Mouse (Mus musculus): ENCODE results near the gene Cdkn2c. TPM values are rescaled to one million over a fixed set of nuclear protein-coding genes. Genes with fewer than 3 reads are reported as not detected.

The Cdkn2c gene
- polyA plus RNA-seq, 1 experiment, result 6.0 TPM

DNA sequence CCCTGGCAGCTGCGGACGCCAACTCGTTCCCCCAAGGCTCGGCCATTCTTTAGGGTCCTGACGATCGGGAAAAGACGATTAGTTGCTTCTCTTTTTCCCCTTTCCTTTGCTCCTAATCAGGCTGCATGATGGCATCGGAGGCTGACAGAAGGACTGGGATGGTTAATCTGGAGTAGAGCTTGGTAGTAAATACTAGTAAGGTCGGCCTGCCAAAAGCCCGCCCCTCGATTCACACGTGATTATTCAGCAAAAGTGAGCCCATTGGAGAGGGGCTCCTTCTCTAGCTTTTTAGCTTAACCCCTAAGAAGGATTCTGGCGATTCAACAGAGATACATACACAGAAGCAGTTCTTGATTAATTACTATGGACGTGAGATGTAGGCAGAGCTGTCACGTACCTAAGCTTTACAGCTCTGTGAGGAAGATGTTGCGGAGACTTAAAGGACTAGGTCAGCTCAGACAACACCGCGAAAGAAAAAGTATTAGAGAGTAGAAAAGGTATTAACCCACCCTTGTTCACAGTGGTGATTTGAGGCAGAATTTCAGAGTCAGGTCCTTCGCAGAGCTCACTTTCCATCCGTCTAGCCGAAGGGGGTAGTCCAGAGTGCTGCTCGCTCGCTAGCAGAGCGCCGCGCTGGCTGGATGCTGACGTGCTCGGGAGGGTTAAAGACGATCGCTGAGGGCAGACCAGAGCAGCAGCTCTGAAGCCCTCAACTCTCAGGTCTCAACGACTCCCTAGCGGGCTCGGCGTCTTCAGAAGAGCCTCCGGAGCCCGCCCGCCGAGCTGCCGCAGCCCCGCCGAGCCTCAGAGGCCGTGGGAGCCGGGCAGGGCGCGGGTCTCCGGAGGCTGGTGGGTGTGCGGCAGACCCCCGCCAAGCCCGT lies 1.6 kb downstream of the Cdkn2c start:
- Histone ChIP-seq H3K27me3 (ENCODE audit: control insufficient read depth, insufficient read depth, low read length) (no peaks in the 10 kb centered on the region), H3K4me1 (ENCODE audit: control insufficient read depth, insufficient read depth, insufficient read length, low read length) (no peaks in the 10 kb centered on the region), H3K4me3 (ENCODE audit: low read depth, low read length) (peak overlapping the region; percentile 83), H3K36me3 (ENCODE audit: control insufficient read depth, insufficient read depth, low read length) (peaks cover 2% of the 10 kb centered on the region; the same call in 1 of the 2 replicates), H3K27ac (ENCODE audit: insufficient read depth, low read depth, low read length) (0 out of 2 replicates have a peak overlapping the region, but pooled peaks have one; percentile 6)
- WGBS, result under 1% methylated on average over 49 of the region's 49 CpGs
- TF ChIP-seq CTCF (IDR thresholded peaks at IDR 0.05; ENCODE audit: extremely low read depth, insufficient read length, insufficient replicate concordance, low read depth, low read length) (no peak), POLR2A (IDR thresholded peaks at IDR 0.05; ENCODE audit: low read depth, low read length) (no peak)

DNA sequence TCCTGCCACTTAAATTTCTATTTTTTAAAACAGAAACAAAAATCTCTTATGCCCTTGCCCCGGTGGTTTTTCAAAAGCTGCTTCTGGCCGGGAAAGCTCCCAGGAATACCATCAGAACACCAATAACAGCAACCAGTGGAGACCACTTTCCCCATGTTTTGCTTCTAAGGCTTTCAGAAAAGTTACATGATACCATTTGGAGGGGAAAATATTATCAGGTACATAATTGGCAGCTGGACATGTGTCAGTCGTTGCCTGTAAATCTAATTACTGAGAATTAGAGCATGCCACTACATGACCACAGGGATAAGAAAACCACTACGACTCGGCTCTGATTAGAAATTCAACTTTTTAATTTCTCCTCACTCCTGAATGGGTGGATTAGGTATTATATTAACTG lies 2.9 kb downstream of the Cdkn2c start:
- H3K4me1 ChIP-seq (ENCODE audit: control insufficient read depth, insufficient read depth, insufficient read length, low read length), result no peaks in the 10 kb centered on the region
- H3K36me3 ChIP-seq (ENCODE audit: control insufficient read depth, insufficient read depth, low read length), result peaks cover 2% of the 10 kb centered on the region; the same call in 1 of the 2 replicates
- no peak for TF ChIP-seq CTCF (IDR thresholded peaks at IDR 0.05; ENCODE audit: extremely low read depth, insufficient read length, insufficient replicate concordance, low read depth, low read length)
- TF ChIP-seq POLR2A (IDR thresholded peaks at IDR 0.05; ENCODE audit: low read depth, low read length), result no peak
- no peak overlapping the region for H3K4me3 ChIP-seq (ENCODE audit: low read depth, low read length)
- H3K27ac ChIP-seq (ENCODE audit: insufficient read depth, low read depth, low read length), result no peak overlapping the region
- H3K27me3 ChIP-seq (ENCODE audit: control insufficient read depth, insufficient read depth, low read length), result no peaks in the 10 kb centered on the region
- 30% methylated on average over 5 of the region's 5 CpGs for WGBS

DNA sequence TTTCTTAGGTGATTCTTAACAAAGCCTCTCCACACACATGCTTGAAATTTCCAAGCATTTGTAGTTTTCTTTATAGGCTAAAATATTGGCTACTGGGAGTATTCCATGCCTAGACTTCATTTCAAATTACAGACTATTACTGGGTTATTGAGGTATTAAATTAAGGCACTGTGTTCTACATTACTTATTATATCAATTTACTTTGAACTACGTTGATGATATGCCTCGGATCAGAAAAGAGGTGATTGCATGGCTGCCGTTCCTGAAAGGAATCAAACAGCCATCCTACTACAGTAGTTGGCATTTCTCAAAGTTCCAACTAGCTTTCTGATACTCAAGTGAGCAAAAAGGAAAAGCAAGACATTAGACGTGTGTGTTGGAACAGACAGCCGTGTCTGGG lies 4.7 kb downstream of the Cdkn2c start:
- Histone ChIP-seq H3K27ac (ENCODE audit: insufficient read depth, low read depth, low read length) (no peak overlapping the region), H3K4me3 (ENCODE audit: low read depth, low read length) (no peak overlapping the region), H3K4me1 (ENCODE audit: control insufficient read depth, insufficient read depth, insufficient read length, low read length) (0 out of 2 replicates have a peak, but pooled peaks cover 2% of the 10 kb centered on the region), H3K36me3 (ENCODE audit: control insufficient read depth, insufficient read depth, low read length) (peaks cover 2% of the 10 kb centered on the region; the same call in 1 of the 2 replicates), H3K27me3 (ENCODE audit: control insufficient read depth, insufficient read depth, low read length) (0 out of 2 replicates have a peak, but pooled peaks cover 3% of the 10 kb centered on the region)
- 71% methylated on average over 5 of the region's 5 CpGs for WGBS
- TF ChIP-seq POLR2A (IDR thresholded peaks at IDR 0.05; ENCODE audit: low read depth, low read length) (no peak), CTCF (IDR thresholded peaks at IDR 0.05; ENCODE audit: extremely low read depth, insufficient read length, insufficient replicate concordance, low read depth, low read length) (no peak)

DNA sequence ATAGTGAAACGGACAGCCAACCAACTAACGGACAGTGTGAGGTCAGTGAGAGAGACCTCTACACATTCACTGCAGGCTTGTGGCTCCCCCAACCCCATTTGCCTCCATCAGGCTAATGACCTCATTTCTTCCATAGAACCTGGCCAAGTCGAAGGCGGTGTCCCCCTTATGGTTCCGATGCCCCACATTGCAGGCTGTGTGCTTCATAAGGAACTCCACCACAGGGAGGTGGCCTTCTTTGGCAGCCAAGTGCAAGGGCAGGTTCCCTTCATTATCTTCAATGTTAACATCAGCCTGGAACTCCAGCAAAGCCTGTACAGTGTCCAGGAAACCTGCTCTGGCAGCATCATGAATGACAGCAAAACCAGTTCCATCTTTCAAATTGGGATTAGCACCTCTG lies 5.8 kb downstream of the Cdkn2c start:
- Histone ChIP-seq H3K36me3 (ENCODE audit: control insufficient read depth, insufficient read depth, low read length) (peaks cover 2% of the 10 kb centered on the region; the same call in 1 of the 2 replicates), H3K27me3 (ENCODE audit: control insufficient read depth, insufficient read depth, low read length) (0 out of 2 replicates have a peak, but pooled peaks cover 4% of the 10 kb centered on the region), H3K4me3 (ENCODE audit: low read depth, low read length) (no peak overlapping the region), H3K27ac (ENCODE audit: insufficient read depth, low read depth, low read length) (no peak overlapping the region), H3K4me1 (ENCODE audit: control insufficient read depth, insufficient read depth, insufficient read length, low read length) (0 out of 2 replicates have a peak, but pooled peaks cover 2% of the 10 kb centered on the region)
- TF ChIP-seq POLR2A (IDR thresholded peaks at IDR 0.05; ENCODE audit: low read depth, low read length) (no peak), CTCF (IDR thresholded peaks at IDR 0.05; ENCODE audit: extremely low read depth, insufficient read length, insufficient replicate concordance, low read depth, low read length) (no peak)
- 82% methylated on average over 5 of the region's 5 CpGs for whole genome bisulfite sequencing

DNA sequence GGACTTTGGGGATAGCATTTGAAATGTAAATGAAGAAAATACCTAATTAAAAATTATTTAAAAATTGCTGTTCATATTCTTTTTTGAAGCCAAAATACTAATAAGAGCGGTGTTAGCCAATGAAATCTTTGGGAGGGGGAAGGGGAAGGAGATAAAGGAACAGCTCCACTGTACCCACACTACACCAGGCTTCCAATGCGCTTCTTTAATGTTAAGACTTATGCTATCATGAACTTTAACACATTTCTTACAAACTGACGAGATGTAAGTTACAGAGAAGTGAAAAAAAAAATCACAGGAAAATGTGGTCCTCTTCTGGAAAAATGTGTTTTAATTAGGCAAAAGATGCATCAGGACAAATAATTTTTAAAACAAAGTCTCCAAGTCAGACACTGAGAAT lies 6.4 kb downstream of the Cdkn2c start:
- Histone ChIP-seq H3K4me1 (ENCODE audit: control insufficient read depth, insufficient read depth, insufficient read length, low read length) (0 out of 2 replicates have a peak, but pooled peaks cover 2% of the 10 kb centered on the region), H3K27ac (ENCODE audit: insufficient read depth, low read depth, low read length) (no peak overlapping the region), H3K4me3 (ENCODE audit: low read depth, low read length) (no peak overlapping the region), H3K36me3 (ENCODE audit: control insufficient read depth, insufficient read depth, low read length) (peaks cover 2% of the 10 kb centered on the region; the same call in 1 of the 2 replicates), H3K27me3 (ENCODE audit: control insufficient read depth, insufficient read depth, low read length) (0 out of 2 replicates have a peak, but pooled peaks cover 4% of the 10 kb centered on the region)
- WGBS, result 95% methylated on average over 3 of the region's 3 CpGs
- no peak for TF ChIP-seq CTCF (IDR thresholded peaks at IDR 0.05; ENCODE audit: extremely low read depth, insufficient read length, insufficient replicate concordance, low read depth, low read length)
- no peak for TF ChIP-seq POLR2A (IDR thresholded peaks at IDR 0.05; ENCODE audit: low read depth, low read length)

DNA sequence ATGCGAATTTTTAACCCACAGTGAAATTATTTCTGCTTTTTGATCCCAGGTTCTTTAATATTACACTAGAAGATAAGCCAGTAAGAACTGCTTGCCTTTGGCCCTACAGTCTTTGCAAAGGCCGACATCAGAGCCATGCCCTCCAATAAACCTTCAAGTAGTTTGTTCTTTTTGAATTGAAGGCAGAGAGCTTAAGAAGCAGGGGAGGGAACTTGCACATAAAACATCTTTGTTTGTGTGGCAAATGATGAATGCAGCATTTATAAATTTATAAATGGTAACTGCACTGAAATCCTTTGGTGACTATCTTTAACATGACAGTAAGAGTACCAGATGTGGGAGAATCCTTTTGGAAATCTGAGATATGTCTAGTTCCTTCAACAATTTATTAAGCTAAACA lies 7.4 kb downstream of the Cdkn2c start:
- H3K27ac ChIP-seq (ENCODE audit: insufficient read depth, low read depth, low read length), result no peak overlapping the region
- 95% methylated on average over 2 of the region's 2 CpGs for WGBS
- H3K4me3 ChIP-seq (ENCODE audit: low read depth, low read length), result no peak overlapping the region
- 0 out of 2 replicates have a peak, but pooled peaks cover 2% of the 10 kb centered on the region for H3K4me1 ChIP-seq (ENCODE audit: control insufficient read depth, insufficient read depth, insufficient read length, low read length)
- TF ChIP-seq CTCF (IDR thresholded peaks at IDR 0.05; ENCODE audit: extremely low read depth, insufficient read length, insufficient replicate concordance, low read depth, low read length) (no peak), POLR2A (IDR thresholded peaks at IDR 0.05; ENCODE audit: low read depth, low read length) (no peak)
- peaks cover 2% of the 10 kb centered on the region; the same call in 1 of the 2 replicates for H3K36me3 ChIP-seq (ENCODE audit: control insufficient read depth, insufficient read depth, low read length)
- 0 out of 2 replicates have a peak, but pooled peaks cover 4% of the 10 kb centered on the region for H3K27me3 ChIP-seq (ENCODE audit: control insufficient read depth, insufficient read depth, low read length)

DNA sequence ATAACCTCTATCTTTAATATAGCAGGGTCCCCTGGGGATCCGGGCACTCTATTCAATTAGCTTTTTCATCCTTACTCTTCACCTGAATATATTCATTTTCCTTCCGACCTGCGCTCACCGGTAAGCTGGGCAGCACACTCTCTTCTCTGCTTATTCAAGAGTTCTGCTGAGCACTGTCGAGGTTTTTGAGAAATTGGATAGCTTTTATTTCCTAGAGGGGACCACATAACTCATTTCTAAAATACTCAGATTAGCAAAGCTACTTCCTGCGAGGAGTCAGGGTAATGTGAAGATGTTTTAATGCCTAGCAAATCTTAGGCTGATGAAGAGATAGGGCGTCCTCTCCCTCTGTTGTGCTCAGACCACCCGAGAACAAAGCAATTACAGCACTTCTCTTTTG lies 8.2 kb downstream of the Cdkn2c start:
- WGBS, result 82% methylated on average over 8 of the region's 8 CpGs
- no peak overlapping the region for H3K27ac ChIP-seq (ENCODE audit: insufficient read depth, low read depth, low read length)
- H3K27me3 ChIP-seq (ENCODE audit: control insufficient read depth, insufficient read depth, low read length), result 0 out of 2 replicates have a peak, but pooled peaks cover 4% of the 10 kb centered on the region
- no peak overlapping the region for H3K4me3 ChIP-seq (ENCODE audit: low read depth, low read length)
- H3K4me1 ChIP-seq (ENCODE audit: control insufficient read depth, insufficient read depth, insufficient read length, low read length), result 0 out of 2 replicates have a peak, but pooled peaks cover 2% of the 10 kb centered on the region
- peaks cover 2% of the 10 kb centered on the region; the same call in 1 of the 2 replicates for H3K36me3 ChIP-seq (ENCODE audit: control insufficient read depth, insufficient read depth, low read length)
- TF ChIP-seq CTCF (IDR thresholded peaks at IDR 0.05; ENCODE audit: extremely low read depth, insufficient read length, insufficient replicate concordance, low read depth, low read length) (no peak), POLR2A (IDR thresholded peaks at IDR 0.05; ENCODE audit: low read depth, low read length) (no peak)

Measured in small intestine, adult 2 months (tissue).